Mouse (Mus musculus): Measurements from ENCODE around the gene Tmem63b.

DNA sequence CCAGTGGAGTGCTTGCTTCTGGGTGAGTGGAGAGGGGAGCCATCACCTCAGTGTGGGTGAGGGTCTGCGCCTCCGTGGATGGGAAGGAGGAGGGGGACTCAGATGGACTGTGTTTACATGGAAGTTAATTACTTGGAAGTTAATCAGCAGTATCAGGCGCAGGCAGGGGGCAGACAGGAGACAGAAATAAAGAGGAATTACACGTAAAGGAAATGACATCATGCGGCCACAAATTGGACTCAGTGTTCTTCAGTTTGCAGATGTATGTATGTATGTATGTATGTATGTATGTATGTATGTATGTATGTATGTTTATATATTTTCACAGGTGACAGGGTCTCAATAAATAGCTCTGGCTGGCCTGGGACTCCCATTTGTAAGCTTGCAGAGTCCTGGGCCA, 20.1 kb upstream of the Tmem63b start:
- TF ChIP-seq POLR2A (IDR thresholded peaks at IDR 0.05; ENCODE audit: borderline replicate concordance, control insufficient read depth, low read depth, low read length) (no peak), CTCF (IDR thresholded peaks at IDR 0.05; ENCODE audit: control insufficient read depth, insufficient read depth, low read length) (no peak)
